Mouse (Mus musculus) lung, postnatal 4 days (tissue): ENCODE measurements around the gene Dab1.

ENCODE experiments used
- DNase-seq, 2 experiments: peaks; one replicate each; pipeline ENCODE4 v3.0.0; 2021

Dab1 gene

DNA sequence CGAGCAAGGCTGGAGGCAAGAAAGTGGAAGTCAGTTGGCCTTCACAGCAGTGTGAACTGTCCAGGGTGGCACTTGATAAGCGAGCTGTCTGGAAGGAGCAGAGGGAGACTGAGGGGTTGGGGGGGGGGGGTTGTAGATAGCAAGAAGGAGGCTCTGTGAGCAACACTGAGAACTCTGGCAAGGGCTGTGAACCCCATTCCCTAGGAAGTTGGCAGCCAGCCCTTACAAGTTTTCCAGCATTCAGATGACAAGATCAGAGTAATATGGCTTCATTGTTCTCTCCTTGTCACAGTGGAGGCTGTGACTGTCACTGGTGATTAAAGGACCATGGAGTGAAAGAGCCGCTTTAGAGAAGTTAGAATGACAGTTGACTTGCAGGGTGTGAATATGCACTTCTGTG is 662.4 kb downstream of the Dab1 start:
- no peak for DNase-seq

DNA sequence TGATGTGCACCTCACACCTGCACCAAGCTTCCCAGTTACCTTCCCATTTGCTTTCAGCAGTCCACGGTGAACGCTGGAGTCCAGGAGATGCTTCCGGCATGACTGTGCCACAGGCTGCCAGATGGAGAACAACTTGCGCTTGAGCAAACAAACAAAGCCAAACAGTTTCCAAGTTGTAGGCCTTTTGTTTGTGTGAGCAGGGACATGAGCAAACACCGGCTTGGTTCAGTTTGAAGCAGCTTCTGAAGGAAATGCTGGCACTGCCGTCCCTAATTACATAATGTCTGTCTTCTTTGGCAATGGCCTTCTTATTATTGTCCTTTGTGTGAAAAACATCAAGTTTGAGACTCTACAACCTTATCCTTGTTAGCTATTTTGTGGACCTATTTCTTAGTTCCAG is 664.7 kb downstream of the Dab1 start:
- no peak for DNase-seq

DNA sequence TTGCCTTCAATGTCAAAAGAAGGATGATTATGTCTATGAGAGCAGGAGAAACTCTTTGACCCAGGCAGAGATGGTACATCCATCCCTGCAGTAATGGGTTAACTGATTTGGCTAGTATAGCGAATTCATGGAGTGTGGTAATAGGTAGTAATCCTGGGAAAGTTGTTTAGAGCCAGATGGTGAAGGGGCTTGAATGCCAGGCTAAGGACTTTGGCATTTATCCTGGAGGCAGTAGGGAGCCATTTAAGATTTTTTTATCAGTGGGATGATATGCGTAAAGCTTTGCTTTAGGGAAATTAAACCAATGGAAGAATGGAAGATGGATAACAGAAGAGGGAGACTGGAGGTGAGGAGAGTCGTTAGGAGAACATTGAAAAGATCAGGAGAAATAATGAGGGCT is 669.2 kb downstream of the Dab1 start:
- no peak for DNase-seq

- no peak for DNase-seq
These were observed 682.6 kb downstream of the Dab1 start for GRCm38 (mm10) chr4:104301764-104302163.

- DNase-seq = no peak
These were observed 684.0 kb downstream of the Dab1 start for GRCm38 (mm10) chr4:104302996-104303652.

DNA sequence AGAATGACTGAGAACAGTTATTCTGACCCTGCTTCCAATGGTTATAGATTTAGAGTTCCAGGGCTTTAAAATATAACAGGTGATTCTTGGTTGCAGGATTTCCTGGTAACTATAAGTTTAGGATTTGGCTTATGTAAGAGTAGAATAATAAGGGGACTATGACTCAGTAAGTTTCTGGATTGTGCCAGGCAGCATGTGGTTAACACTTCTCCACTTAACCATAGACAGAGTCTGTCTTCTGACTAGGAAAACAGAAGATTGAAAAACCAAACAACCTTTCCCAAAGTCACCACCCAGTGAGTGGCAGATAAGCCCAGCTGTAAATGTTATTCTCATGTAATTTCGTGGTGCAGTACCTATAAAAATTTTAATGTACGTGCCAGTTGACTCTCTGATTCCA is 688.6 kb downstream of the Dab1 start:
- no peak for DNase-seq

- DNase-seq = no peak
These were observed 707.1 kb downstream of the Dab1 start for GRCm38 (mm10) chr4:104326221-104326620.

DNA sequence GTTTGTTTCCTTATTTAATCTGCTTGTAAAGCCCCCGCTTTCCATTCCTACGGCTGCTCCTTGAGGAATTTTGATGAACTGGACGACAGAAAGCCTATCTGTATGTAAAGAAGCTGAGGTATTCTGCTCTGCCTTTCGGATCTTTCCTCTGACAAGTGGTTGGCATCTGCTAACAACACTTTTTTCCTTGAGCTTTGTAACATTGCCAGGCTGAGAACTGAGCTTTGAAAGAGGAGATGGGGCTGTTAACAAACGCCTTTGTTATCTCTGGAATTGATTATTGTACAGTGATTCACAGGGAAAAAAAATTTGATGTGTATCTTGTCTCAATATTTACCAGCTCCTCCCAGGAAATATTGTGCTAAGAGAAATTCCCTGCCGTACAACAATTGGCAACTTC is 712.7 kb downstream of the Dab1 start:
- DNase-seq = no peak

- DNase-seq = no peak
These were observed 713.2 kb downstream of the Dab1 start for GRCm38 (mm10) chr4:104332399-104332798.

GRCm38 (mm10) chr4:104337279-104337678 is 718.1 kb downstream of the Dab1 start:
- no peak for DNase-seq

- no peak for DNase-seq
These were observed 719.2 kb downstream of the Dab1 start for GRCm38 (mm10) chr4:104338382-104338781.

DNA sequence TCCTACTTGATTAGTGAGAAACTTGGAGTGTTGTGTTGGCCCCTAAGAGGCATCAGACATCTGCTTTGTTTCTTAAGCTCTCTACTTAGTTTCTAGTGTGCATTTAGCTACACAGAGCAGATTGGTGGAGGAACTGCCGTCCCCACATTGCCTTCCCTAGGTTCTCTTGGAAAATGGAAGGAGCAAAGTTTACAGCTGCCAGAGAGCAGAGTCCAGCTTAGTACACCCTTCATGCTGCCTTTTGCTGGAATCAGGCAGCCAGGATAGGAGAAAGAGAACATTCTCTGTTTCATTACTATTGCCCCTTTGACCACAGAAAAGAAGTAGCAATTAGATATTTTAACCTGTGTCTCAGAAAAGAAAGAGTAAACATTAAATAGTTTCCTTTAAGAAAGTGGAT is 742.2 kb downstream of the Dab1 start:
- DNase-seq = no peak

DNA sequence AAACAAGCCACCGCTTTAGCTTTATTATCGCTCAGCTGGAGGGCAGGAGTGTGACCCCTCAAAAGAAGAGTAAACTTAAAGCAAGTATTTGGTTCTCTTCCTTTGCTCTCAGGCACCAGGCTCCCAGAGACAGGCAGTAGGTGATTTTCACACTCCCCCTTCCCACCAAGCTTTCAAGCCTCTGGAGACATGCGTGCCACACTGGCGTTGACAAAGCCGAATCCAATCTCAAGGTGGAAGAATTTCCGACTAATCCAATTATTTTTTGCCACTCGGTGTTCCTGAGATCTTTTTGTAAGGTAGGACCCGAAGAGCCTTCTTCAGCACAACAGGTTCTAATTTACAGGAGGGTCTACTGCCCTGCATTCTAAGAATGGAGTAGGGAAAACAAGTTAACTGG is 747.3 kb downstream of the Dab1 start:
- DNase-seq = no peak

GRCm38 (mm10) chr4:104366894-104367740 is 748.0 kb downstream of the Dab1 start:
- DNase-seq = peak; percentile 48 to 65

DNA sequence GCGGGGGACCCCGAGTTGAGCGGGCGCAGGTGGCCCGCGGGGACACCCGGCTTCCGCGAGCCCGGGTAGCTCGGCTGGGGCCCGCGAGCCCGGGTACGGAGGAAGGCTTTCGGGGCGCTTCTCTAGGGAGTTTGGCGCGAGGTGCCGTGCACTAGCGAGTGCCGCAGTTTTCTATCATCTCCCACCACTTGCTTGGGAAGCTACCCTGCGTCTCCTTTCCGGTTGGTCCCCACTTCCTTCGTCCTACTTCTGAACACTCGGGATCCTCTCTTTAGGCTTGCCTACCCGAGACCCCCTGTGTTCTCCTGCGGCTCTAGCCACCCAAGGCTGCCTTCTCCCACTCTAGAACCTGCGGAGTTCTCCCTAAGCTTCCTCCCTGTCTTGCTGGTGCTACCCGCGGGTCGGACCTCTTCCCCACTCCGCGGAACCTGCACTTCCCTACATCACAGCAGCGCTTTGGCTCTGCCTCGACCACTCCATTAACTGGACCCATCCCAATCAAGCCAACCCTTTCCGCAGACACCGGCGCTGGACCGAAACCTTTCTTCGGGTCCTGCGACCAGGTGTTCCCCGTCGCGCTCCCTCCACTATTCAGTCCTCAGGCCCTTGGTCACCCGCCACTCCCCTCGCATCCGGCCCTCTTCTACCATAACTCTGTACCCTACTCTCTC is 748.7 kb downstream of the Dab1 start:
- peak in 1 of 2 experiments; percentile 3 for DNase-seq

DNA sequence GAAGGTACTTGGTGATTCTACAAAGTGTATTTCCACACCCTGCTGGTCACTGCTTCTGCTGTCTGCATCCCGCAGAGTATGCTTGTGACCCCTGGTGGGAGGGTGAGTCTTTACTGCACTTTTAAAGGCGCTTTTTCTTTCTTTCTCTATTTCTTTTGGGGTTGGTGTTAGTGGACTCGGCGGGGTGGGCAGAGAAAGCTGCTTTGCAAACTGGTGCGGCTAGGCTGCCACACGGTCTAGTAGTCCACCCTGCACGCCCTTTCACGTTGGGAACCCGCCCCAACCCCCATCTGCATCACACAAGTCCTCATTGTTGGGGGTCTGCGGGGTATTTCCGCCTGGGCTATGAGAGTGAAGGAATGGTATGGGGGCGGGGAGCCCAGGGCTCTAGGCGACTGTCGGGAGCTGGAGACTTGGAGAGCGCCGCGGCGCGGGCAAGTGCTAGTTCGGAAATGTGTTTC is 749.4 kb downstream of the Dab1 start:
- peak in 1 of 2 experiments; percentile 3 for DNase-seq

DNA sequence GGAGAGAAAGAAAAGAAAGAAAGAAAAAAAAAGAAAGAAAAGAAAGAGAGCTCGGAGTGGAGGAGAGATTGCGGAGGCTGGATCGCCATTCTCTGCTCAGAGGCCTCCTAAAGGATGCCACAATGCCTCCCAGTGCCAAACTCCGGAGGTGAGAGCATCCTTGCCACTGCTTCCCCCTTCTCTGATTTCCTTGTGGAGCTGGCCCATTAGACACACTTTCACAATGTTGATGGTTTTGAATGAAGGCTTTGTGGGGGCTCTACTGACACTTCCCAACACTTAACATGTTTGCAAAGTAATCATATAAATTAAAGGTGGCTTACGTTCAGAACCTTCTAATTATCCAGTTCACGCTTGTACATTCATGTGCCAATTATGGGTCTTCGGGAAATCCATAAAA is 749.9 kb downstream of the Dab1 start:
- no peak for DNase-seq

DNA sequence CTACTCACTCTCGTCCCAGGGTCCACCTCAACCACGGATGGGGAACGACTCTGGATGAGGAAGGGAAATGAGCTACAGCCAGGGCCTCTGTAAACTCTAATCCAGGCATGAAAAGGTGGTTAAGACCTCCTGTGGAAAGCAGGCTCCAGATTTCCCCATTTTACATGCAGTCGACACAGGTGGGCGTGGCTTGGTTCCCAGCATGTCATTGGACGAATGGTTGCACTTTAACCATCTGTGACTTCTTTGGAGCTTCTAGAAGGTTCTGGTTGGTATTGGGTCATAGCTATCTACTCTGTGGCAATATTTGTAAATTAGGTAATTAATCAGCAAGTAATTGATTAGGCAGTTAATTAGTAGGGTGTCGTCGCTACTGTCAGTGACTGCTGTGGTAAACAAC is 752.0 kb downstream of the Dab1 start:
- DNase-seq = no peak

DNA sequence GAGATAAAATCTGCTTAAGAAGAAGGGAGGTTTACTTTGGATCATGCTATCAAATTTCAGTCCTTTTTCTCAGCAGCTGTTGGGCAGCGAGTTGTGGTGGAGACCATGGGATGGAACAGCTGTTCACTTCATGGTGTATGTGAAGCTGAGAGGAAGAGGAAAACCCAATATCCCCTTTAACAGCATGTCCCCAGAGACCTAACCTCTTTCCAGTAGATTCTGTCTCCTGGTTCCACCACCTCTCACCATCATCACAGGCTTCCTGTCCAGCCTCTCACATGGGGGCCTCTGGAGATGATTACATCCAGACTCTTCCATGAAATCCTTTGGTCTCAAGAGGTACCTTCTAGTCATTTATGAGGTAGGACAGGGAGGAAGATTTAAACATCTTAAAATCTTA is 755.0 kb downstream of the Dab1 start:
- DNase-seq = no peak

GRCm38 (mm10) chr4:104384704-104385103 is 765.5 kb downstream of the Dab1 start:
- no peak for DNase-seq

GRCm38 (mm10) chr4:104385272-104385671 is 766.1 kb downstream of the Dab1 start:
- DNase-seq = no peak

- DNase-seq = no peak
These were observed 776.4 kb downstream of the Dab1 start for GRCm38 (mm10) chr4:104395515-104395914.

- DNase-seq = no peak
These were observed 776.9 kb downstream of the Dab1 start for GRCm38 (mm10) chr4:104396095-104396494.
